Mouse (Mus musculus): ENCODE measurements around the gene Arpc1a.

Arpc1a gene

DNA sequence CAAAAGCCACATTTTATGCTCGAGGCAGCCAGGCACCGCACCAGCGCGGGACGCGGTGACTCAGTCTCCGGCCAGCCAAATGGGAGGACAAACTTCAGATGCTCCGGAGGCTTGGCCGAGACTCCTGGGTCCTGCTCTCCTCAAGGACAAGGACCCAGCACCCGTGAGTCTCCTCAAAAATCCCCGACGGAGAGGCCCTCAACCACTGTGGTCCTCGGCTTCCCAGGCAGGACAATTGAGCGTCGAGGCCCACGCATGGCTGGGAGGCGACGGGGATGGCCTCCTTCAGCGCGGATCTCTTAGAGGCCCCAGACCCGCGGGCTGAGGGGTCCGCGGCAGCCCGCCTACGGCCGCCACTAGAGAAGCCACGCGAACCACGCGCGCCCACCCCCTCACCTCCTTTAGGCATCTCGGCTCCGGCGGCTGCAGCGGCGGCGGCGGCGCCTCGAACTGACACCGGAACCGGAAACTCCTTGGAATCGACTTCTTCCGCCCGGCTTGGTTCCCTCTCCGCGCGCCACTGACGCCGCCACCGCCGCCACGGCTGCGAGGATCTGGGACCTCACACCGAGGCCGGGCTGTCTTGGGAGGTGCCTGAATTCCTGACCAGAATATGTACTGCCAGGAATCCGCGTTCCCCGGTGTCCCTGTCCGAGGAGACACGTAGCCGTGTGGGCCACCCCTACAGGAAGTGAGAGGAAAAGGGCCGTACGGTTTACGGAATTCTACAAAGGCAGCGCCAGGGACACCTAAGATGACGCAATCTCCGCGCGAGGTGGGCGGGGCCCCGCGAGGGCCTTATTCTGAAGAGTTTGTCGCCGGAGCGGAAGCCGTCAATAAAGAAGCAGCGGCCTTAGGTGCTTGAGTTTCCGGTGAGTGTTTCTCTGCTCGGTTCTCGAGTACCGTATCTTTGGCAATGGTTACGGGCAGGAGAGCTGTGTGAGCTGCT, 56.2 kb downstream of the Arpc1a start, which contains the start of the genes Pdap1 and Bud31:
Gene Pdap1, minus strand, starts transcription at position 668 of the 949 bp plus-strand sequence.
Gene Bud31, plus strand, starts transcription at position 792 of the 949 bp plus-strand sequence.
- peak; percentile 94 for DNase-seq (ENCODE audit: low spot score)

DNA sequence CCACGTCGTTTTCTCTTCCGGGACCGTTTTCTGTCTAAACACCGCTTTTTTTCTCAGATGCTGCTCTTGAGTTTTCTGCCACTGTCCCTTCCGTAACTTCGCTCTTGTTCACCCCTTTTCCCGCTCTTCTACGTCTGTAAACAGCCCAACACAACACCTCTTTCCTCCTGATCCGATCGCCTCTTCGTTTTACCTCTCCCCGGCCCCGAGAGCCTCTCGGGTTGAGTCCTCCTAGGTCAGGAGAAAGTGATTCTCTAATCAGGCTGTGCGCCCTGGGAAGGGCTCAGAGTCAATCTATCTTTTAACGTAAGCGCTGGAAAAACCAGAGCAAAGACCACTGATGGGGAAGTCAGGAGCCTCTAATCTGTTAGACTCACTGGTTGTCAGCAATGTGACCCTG, 57.0 kb downstream of the Arpc1a start:
- no peak for DNase-seq (ENCODE audit: low spot score)

DNA sequence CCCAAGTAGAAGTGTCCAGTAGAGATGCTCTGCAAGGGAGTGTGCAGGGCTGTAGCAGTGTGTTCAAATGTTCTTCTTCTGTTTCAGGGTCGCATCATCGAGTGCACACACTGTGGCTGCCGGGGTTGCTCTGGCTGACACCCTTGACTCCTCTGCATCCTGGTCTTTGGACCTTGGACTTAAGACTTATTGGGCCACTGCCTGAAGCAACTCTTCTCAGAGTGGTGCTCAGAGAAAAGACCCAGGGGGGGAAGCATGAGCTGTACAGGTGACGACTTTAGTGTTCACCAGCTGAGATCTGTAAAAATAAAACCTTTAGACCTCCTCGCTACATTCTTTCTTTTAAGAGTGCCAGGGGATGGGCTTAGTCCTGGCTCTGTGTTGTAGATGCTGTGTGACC, 64.1 kb downstream of the Arpc1a start:
- no peak for DNase-seq (ENCODE audit: low spot score)

DNA sequence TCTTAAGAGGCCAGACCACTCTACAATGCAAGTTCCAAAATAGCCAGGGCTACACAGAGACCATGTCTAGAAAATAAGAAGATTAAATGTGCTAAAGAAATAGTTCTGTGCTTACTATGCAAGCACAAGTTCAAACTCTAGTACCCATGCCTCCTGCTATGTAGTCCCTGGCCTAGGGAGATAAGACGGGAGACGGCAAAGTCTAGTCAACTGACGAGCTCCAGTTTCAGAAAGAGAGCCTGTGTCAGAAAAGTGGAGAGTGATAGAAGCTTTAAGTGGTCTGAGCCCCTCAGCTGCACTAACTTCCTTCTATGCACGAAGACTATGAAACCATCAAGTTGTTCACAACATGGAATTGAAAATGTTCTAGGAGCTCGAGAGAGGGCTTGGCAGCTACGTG, 65.7 kb downstream of the Arpc1a start:
- no peak for DNase-seq (ENCODE audit: low spot score)

DNA sequence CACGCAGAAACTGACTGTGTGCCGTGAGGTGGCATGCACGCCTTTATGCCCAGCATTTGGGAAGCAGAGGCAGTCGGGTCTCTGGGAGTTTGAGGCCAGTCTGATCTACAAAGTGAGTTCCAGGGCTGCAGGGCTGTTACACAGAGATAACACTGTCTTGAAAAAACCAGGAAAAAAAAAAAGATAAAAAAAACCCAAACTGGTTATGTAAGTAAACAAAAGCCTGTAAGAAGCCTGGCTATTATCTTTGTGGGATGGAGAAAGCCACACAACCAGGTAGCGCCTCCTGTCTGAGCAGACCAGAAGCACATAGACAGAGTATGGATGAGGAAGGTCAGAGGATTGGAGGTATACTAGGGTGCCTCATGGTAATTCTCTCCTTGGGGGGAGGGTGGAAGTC, 69.1 kb downstream of the Arpc1a start:
- no peak for DNase-seq (ENCODE audit: low spot score)

All from ovary, postnatal 14 days (tissue).